Mouse (Mus musculus) spleen, adult 2 months (tissue): Measurements from ENCODE around the gene Ice2. TPM values are rescaled to one million over a fixed set of nuclear protein-coding genes. Genes with fewer than 3 reads are reported as not detected.

ENCODE experiments used
- DNase-seq, 2 experiments: peaks; one replicate each; pipeline versions ENCODE4 v3.0.0 to v3.0.0-alpha.2; 2012 to 2021; ENCODE audit warnings: low spot score in 2 of 2, low read depth in 1 of 2
- H3K27ac ChIP-seq: fragments of 200-500 bp; 2 replicates; pipeline ENCODE4 v1.5.1; 2012; ENCODE audit warnings: low read length, inconsistent platforms; ENCODE audit not compliant: insufficient read depth
- H3K27me3 ChIP-seq: fragments of 200-500 bp; 2 replicates; pipeline ENCODE4 v1.6.1; 2012; ENCODE audit warnings: mild to moderate bottlenecking, moderate library complexity, low read length, inconsistent platforms; ENCODE audit not compliant: control insufficient read depth, insufficient read depth
- H3K36me3 ChIP-seq: fragments of 200-500 bp; 2 replicates; pipeline ENCODE4 v1.6.1; 2012; ENCODE audit warnings: mild to moderate bottlenecking, low read length, inconsistent platforms; ENCODE audit not compliant: control insufficient read depth, insufficient read depth
- H3K4me1 ChIP-seq: fragments of 200-500 bp; 2 replicates; pipeline ENCODE4 v1.6.1; 2011; ENCODE audit warnings: inconsistent platforms; ENCODE audit not compliant: control insufficient read depth, insufficient read depth, insufficient read length
- H3K4me3 ChIP-seq: fragments of 200-500 bp; 2 replicates; pipeline ENCODE4 v1.5.1; 2011; ENCODE audit warnings: mild to moderate bottlenecking, inconsistent platforms; ENCODE audit not compliant: insufficient read depth, insufficient read length; ENCODE audit errors: extremely low read depth
- CTCF ChIP-seq: fragments of 200-500 bp; IDR thresholded peaks from 2 replicates; pipeline ENCODE4 v1.5.1; 2011; ENCODE audit warnings: mild to moderate bottlenecking, inconsistent platforms; ENCODE audit not compliant: insufficient read depth, insufficient read length, insufficient replicate concordance; ENCODE audit errors: extremely low read depth
- POLR2A ChIP-seq: fragments of 200-500 bp; IDR thresholded peaks from 2 replicates; pipeline ENCODE4 v1.6.1; 2011; ENCODE audit warnings: low read depth, low read length, inconsistent platforms
- WGBS: fragments of 180-500 bp; shearing (Covaris S2); methylation state at CpG from one replicate; pipeline ENCODE4 v1.1.7; 2018; 5-methylcytosine and 5-hydroxymethylcytosine counted together
- polyA plus RNA-seq: library from polyadenylated mRNA; depleted of rRNA; stranded (reverse); fragments of >200 nt; gene quantifications from 2 replicates; pipeline ENCODE4 v1.2.3, GENCODE M21; 2012

The Ice2 gene
- polyA plus RNA-seq, 1 experiment, result 2.6 TPM

DNA sequence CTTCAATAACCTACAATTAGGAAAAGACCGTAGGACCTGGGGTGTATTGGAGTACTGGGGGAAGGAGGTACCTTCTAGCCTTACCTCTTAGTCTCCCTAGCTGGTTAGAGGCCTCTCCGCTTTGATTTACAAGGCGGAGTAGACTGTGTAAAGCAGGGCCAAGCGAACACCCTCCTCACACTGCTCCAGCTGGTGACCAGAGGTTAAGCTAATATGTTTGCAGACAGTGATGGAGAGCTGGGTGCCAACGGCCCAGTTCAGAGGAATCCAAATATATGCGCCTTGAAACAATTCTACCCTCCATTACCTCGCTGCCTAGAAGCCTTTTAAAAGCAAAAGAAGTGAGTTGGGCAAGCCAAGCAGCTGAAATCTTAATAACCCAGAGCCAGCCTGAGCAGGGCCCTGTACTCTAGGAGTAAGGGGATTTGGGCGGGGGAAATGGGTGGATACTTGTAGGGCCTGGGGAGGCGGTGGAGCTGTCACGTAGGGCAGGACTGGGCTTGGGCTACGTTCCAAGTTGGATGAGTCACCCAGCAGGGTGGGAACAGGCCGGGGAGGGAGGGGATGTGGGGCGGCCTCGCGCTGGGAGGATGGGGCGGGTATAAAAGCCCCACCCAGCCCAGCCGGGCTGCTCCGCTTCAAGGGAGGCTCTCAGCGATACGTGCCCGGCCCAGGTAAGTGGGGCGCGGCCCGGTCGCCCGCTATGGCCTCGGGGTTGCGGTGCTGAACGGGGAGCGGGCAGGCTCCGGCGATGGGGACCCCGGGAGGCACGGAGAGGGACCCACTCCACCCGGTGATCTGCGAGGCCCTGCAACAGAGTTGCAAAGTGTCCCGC is 55.6 kb downstream of the Ice2 start, which contains the start of gene Anxa2:
TSS of gene Anxa2 (plus strand) at position 555 of the 835 bp plus-strand sequence.
- no peak for TF ChIP-seq POLR2A
- peaks cover 8% of the 10 kb centered on the region for H3K4me1 ChIP-seq
- H3K27ac ChIP-seq, result peak within 1 kb of the TSS; percentile 43
- no peaks in the 10 kb centered on the region for H3K36me3 ChIP-seq
- H3K27me3 ChIP-seq, result 0 out of 2 replicates have a peak, but pooled peaks cover 1% of the 10 kb centered on the region
- peak in 1 of 2 experiments; percentile 34 for DNase-seq
- H3K4me3 ChIP-seq, result peak within 1 kb of the TSS; percentile 59
- 20% methylated on average over 37 of the region's 37 CpGs for WGBS

DNA sequence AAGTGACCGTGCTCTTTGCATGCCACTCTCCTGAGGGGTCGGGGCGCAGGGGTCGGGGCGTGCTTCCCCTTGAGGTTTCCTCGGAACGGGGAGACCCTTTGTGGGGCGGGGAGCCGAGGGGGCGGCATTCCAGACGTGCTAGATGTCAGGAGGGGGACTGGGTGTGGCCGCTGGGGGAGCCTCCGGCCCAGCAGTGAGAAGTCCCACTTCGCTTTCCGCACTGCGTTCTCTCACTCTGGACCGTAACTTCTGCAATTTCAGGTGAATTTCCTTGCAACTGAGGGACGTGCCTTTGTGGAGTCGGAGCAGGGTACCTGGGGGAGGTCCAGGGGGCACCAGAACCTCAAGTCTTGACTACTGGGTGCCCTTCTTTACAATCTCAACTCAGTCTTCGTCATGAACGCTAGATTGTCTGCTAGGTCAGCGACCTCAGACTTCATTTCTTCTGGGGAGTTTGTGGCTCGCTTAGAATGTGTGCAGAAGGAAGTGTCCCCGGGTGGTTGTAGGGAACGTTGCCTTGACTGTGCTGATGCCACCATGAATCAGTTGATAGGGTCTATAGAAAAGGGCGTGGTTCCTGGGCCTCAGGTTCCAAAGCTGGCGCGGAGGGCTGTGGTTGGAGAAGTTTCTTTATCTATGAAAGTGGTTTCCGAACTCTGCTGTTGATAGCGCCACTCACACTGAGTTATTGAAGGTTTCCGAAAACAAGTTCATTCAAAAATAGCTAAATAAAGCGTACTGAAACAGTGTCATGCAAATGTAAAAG is 56.4 kb downstream of the Ice2 start:
- Histone ChIP-seq H3K27ac (peak overlapping the region; percentile 43), H3K4me1 (peaks cover 8% of the 10 kb centered on the region), H3K27me3 (0 out of 2 replicates have a peak, but pooled peaks cover 1% of the 10 kb centered on the region), H3K36me3 (no peaks in the 10 kb centered on the region), H3K4me3 (peak overlapping the region; percentile 59)
- 2% methylated on average over 32 of the region's 32 CpGs for WGBS
- DNase-seq, result peak in 1 of 2 experiments; percentile 13
- TF ChIP-seq CTCF (no peak), POLR2A (no peak)

DNA sequence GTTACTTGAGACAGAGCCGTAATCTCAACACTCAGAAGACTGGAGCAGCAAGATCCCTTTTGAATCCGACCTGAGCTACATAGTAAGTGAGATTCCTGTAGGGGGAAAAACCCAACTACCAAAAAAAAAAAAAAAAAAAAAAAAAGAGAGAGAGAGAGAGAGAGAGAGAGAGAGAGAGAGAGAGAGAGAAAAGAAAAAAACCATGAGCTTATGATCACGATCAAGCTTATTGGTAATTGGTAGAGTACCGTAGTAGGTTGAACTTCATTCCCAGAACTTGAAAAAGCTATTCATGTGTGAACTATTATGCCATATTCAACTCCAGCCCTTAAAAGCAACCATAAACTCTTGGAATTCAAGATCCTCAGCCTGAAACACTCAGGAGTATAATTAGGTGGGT is 57.0 kb downstream of the Ice2 start:
- WGBS, result 38% methylated on average over 4 of the region's 4 CpGs
- Histone ChIP-seq H3K27me3 (0 out of 2 replicates have a peak, but pooled peaks cover 1% of the 10 kb centered on the region), H3K4me1 (peaks cover 8% of the 10 kb centered on the region), H3K36me3 (no peaks in the 10 kb centered on the region), H3K4me3 (no peak overlapping the region), H3K27ac (peak overlapping the region; percentile 35; the same call in 1 of the 2 replicates)
- DNase-seq, result no peak
- TF ChIP-seq POLR2A, result no peak
- no peak for TF ChIP-seq CTCF

DNA sequence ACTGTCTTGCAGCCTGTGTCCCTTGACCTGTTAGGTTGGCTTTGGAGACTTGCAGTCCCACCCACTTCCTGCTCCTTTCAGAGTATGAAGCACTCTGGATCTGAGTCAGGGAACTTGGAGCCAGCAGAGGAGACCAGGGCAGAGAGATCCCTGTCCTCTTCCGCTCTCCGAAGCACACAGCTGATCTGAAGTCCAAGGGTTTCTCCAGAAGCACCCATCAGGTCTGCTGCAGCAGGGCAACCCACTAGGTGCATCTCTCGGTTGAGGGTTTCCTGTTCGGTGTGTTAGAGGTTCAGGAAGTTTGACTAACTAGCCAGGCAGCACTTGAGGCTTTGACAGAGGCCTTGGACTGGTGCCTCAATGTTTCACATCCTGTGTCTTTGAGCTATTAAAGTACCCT is 57.7 kb downstream of the Ice2 start:
- 33% methylated on average over 4 of the region's 4 CpGs for WGBS
- Histone ChIP-seq H3K27me3 (0 out of 2 replicates have a peak, but pooled peaks cover 1% of the 10 kb centered on the region), H3K36me3 (no peaks in the 10 kb centered on the region), H3K27ac (peak overlapping the region; percentile 7; the same call in 1 of the 2 replicates), H3K4me1 (peaks cover 8% of the 10 kb centered on the region), H3K4me3 (peak overlapping the region; percentile 9; the same call in 1 of the 2 replicates)
- no peak for TF ChIP-seq CTCF
- TF ChIP-seq POLR2A, result no peak
- DNase-seq, result no peak

DNA sequence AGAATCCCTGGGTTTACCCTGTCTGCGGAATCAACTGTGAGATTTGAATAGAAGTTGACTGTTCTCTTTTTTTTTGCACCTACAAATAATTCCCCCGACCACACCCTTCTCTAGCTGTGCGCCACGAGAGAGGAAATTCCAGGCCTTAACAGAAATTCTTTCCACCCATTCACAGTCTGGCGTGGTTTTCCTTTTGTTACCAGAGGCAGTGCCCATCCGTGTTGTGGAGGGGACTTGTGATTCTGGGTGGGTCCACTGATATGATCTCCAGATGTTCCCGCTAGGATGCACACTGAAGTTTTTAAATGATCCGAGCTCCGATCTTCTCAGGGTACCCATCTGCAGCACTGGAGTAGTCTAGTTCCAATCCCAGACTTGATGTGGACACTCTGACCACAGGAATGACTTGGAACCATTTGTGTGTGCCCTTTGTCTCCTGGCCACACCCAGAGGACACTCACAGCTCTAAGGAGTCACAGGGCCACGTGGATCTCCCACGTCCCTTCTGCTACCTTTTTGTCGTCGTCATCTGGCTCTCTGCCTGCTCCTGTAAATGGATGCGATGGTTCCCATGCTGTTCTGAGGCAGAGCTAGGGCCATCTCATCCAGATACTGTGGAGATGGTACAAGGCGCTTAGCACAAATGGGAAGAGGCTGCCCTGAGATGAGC is 58.8 kb downstream of the Ice2 start:
- Histone ChIP-seq H3K36me3 (no peaks in the 10 kb centered on the region), H3K4me1 (peaks cover 8% of the 10 kb centered on the region), H3K27ac (no peak overlapping the region), H3K4me3 (no peak overlapping the region), H3K27me3 (0 out of 2 replicates have a peak, but pooled peaks cover 1% of the 10 kb centered on the region)
- DNase-seq, result no peak
- WGBS, result 80% methylated on average over 15 of the region's 15 CpGs
- TF ChIP-seq POLR2A (no peak), CTCF (no peak)

DNA sequence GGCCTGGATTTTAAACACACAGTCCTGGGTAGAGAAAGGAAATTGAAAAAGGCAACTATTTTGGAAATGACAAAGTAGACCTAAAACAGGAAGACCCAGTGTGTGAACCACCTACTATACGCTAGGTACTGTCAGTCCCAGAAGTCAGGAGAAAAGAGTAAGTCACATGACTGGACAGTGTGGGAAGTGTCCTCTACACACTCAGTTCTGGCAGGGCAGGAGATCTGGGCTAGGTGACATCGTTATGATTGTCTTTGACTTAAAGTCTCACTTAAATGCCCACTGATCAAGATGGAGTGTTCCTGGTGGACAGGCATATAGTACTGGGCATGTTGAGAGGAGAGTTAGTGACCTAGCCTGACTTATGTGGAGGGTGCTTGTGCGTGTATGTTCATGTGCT is 59.4 kb downstream of the Ice2 start:
- H3K27ac ChIP-seq, result no peak overlapping the region
- WGBS, result 89% methylated on average over 3 of the region's 3 CpGs
- DNase-seq, result no peak
- no peaks in the 10 kb centered on the region for H3K36me3 ChIP-seq
- H3K4me3 ChIP-seq, result no peak overlapping the region
- peaks cover 8% of the 10 kb centered on the region for H3K4me1 ChIP-seq
- TF ChIP-seq POLR2A, result no peak
- no peak for TF ChIP-seq CTCF
- 0 out of 2 replicates have a peak, but pooled peaks cover 1% of the 10 kb centered on the region for H3K27me3 ChIP-seq
